Mouse (Mus musculus) liver, embryonic 14.5 days (tissue): ENCODE measurements at regions not wholly inside any gene's neighbourhood (a gene's known extent, or its start where the extent isn't known, plus 50 kb on each side); places are given as distances from the start of the nearest gene placed in this dataset.

Experiments used
- ATAC-seq: fragments of 200-750 bp; cut with Nextera tagmentation; 2 replicates; pipeline ENCODE4 v1.8.0; 2017; ENCODE audit warnings: moderate number of reproducible peaks, mild to moderate bottlenecking, moderate library complexity; ENCODE audit not compliant: insufficient read depth
- DNase-seq, 3 experiments: peaks; one replicate each; pipeline ENCODE4 v3.0.0-alpha.2; 2012 to 2013; ENCODE audit warnings: low read depth in 3 of 3, low spot score in 3 of 3
- H3K27ac ChIP-seq: fragments of 300-500 bp; sonication (generic); 2 replicates; pipeline ENCODE4 v1.5.1; 2014; ENCODE audit warnings: moderate library complexity, mild to moderate bottlenecking, control low read depth, inconsistent platforms
- H3K27me3 ChIP-seq: fragments of 300-500 bp; sonication (generic); 2 replicates; pipeline ENCODE4 v1.6.1; 2014; ENCODE audit warnings: mild to moderate bottlenecking, low read length, moderate library complexity; ENCODE audit not compliant: control insufficient read depth, insufficient read depth
- H3K36me3 ChIP-seq: fragments of 300-500 bp; sonication (generic); replicated peaks from 2 replicates; pipeline ENCODE4 v1.6.1; 2014; ENCODE audit warnings: low read depth; ENCODE audit not compliant: control insufficient read depth, insufficient read depth
- H3K4me1 ChIP-seq, 2 experiments: fragments of 200-500 bp in 1 of 2; fragments of 300-500 bp in 1 of 2; sonication (generic) in 1 of 2; replicated peaks; 2 replicates each; pipeline ENCODE4 v1.6.1; 2012 to 2014; ENCODE audit warnings: antibody characterized with exemption in 1 of 2, inconsistent platforms in 1 of 2, low read length in 1 of 2; ENCODE audit not compliant: control insufficient read depth in 2 of 2, insufficient read depth in 2 of 2
- H3K4me2 ChIP-seq: fragments of 300-500 bp; sonication (generic); 2 replicates; pipeline ENCODE4 v1.6.1; 2014; ENCODE audit warnings: low read depth, mild to moderate bottlenecking, control low read depth, moderate library complexity
- H3K4me3 ChIP-seq, 2 experiments: fragments of 200-500 bp in 1 of 2; fragments of 300-500 bp in 1 of 2; sonication (generic) in 1 of 2; 2 replicates each; pipeline ENCODE4 v1.5.1; 2012 to 2014; ENCODE audit warnings: low read depth in 2 of 2, low read length in 2 of 2, mild to moderate bottlenecking in 2 of 2, control low read depth in 1 of 2, inconsistent platforms in 1 of 2, moderate library complexity in 1 of 2; ENCODE audit not compliant: insufficient read depth in 1 of 2
- H3K9ac ChIP-seq: fragments of 300-500 bp; sonication (generic); replicated peaks from 2 replicates; pipeline ENCODE4 v1.6.1; 2014; ENCODE audit warnings: mild to moderate bottlenecking, control low read depth, moderate library complexity
- H3K9me3 ChIP-seq: fragments of 300-500 bp; sonication (generic); 2 replicates; pipeline ENCODE4 v1.6.1; 2016; ENCODE audit warnings: low read length, mixed read lengths; ENCODE audit not compliant: control insufficient read depth
- CTCF ChIP-seq: IDR thresholded peaks from 2 replicates; pipeline ENCODE4 v1.5.1; 2016; ENCODE audit warnings: antibody characterized with exemption, low read depth, control low read depth
- EP300 ChIP-seq: IDR thresholded peaks from 2 replicates; pipeline ENCODE4 v1.6.1; 2016; ENCODE audit warnings: antibody characterized with exemption, low read depth
- WGBS: fragments of 180-500 bp; shearing (Covaris S2); extraction: QIAGEN DNeasy Blood & Tissue Kit; methylation state at CpG from one replicate; pipeline ENCODE4 v1.1.7; 2014; ENCODE audit not compliant: insufficient replicate concordance; 5-methylcytosine and 5-hydroxymethylcytosine counted together

DNA sequence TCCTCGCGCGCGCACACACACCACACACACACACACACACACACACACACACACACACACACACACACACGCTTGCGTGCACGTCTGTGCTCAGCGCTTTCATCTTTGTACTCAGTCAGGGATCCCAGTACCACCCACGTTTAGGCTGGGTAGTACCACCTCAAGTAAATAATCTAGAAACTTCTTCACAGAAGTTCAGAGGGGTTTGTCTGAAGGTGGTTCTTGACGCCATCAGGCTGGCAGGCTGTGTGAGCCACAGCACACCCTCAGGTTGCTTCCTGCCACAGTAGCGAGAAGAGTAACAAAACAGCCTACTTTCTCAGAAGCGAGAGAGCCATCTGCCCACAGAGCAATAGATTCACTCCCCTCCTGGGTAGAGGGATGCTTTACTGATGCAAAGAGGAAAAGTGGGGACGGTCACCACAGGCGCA is 120.7 kb downstream of the Rpl14 start:
- Histone ChIP-seq H3K9me3 (no peaks in the 10 kb centered on the region), H3K4me1 (peaks cover 0 to 11% of the 10 kb centered on the region in 2 experiments; a peak in 2 of 4 replicates), H3K4me2 (peak overlapping the region; percentile 43), H3K27ac (no peak overlapping the region), H3K9ac (no peak overlapping the region), H3K4me3 (no peak overlapping the region), H3K27me3 (no peaks in the 10 kb centered on the region), H3K36me3 (no peaks in the 10 kb centered on the region)
- TF ChIP-seq CTCF (no peak), EP300 (no peak)
- DNase-seq (no peak), ATAC-seq (no peak)
- 33% methylated on average over 14 of the region's 14 CpGs for WGBS

GRCm38 (mm10) chr9:120694457-120694856 is 123.2 kb downstream of the Rpl14 start:
- ATAC-seq (no peak), DNase-seq (no peak)
- 50% methylated on average over 5 of the region's 5 CpGs for WGBS

GRCm38 (mm10) chr9:120695966-120696365 is 124.7 kb downstream of the Rpl14 start:
- Histone ChIP-seq H3K27me3 (no peaks in the 10 kb centered on the region), H3K4me2 (no peak overlapping the region), H3K4me3 (no peak overlapping the region), H3K9ac (no peak overlapping the region), H3K36me3 (no peaks in the 10 kb centered on the region), H3K9me3 (no peaks in the 10 kb centered on the region), H3K27ac (no peak overlapping the region), H3K4me1 (peaks cover 0 to 9% of the 10 kb centered on the region in 2 experiments; a peak in 2 of 4 replicates)
- ATAC-seq (no peak), DNase-seq (no peak)
- TF ChIP-seq CTCF (no peak), EP300 (no peak)
- 45% methylated on average over 10 of the region's 10 CpGs for WGBS

More at GRCm38 (mm10) chr9:120694457-120694856, 123.2 kb downstream of the Rpl14 start:
- Histone ChIP-seq H3K27ac (no peak overlapping the region), H3K4me3 (no peak overlapping the region), H3K36me3 (no peaks in the 10 kb centered on the region), H3K4me2 (no peak overlapping the region), H3K9ac (no peak overlapping the region), H3K27me3 (no peaks in the 10 kb centered on the region), H3K9me3 (no peaks in the 10 kb centered on the region), H3K4me1 (peaks cover 0 to 11% of the 10 kb centered on the region in 2 experiments; a peak in 2 of 4 replicates)
- TF ChIP-seq EP300: no peak
- TF ChIP-seq CTCF: no peak

DNA sequence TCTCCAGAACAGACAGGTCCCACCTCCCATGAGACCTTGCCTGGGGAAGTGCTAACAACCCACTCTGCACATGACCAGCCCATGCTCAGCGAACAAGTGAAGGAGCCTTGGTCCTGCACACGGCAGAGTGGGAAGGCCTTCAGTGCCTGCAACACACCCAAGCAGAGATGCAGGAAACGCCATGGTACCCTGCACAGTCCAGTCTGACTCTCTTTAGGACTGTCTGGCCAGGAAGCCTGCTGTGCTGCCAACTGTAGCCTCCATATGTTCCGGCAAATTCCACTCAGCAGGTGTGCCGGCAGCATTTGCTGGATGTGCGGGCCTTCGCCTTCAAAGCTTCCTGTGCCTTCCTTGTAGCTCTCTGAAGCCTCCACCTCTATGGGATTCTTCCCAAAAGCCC is 126.5 kb downstream of the Rpl14 start:
- Histone ChIP-seq H3K4me3 (no peak overlapping the region), H3K9ac (no peak overlapping the region), H3K4me1 (no peaks in the 10 kb centered on the region), H3K27ac (no peak overlapping the region), H3K9me3 (no peaks in the 10 kb centered on the region), H3K36me3 (no peaks in the 10 kb centered on the region), H3K27me3 (no peaks in the 10 kb centered on the region), H3K4me2 (no peak overlapping the region)
- DNase-seq: no peak
- no peak for ATAC-seq
- TF ChIP-seq EP300 (no peak), CTCF (no peak)
- WGBS: 68% methylated on average over 7 of the region's 7 CpGs

DNA sequence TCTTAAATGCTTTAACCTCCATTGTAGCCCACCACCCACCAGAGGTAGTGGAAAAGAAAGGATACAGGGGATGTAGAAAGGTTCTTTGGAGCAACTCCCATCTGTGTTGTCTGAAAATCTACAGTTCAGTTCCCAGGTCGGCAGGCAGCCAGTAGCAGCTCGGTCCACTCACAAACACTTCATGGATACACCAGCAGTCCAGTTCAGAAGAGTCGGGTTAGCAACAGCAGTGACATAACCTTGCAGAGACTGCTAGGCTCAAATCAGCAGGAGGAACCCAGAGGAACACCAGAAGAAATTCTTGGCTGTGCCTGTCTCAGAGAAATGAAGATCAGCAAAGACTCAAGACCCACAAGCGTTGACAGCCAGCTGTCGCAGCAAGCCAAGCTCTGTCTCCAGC is 128.5 kb downstream of the Rpl14 start:
- ATAC-seq: no peak
- no peaks in the 10 kb centered on the region for H3K4me1 ChIP-seq
- H3K4me3 ChIP-seq: no peak overlapping the region
- H3K27me3 ChIP-seq: no peaks in the 10 kb centered on the region
- no peaks in the 10 kb centered on the region for H3K36me3 ChIP-seq
- no peaks in the 10 kb centered on the region for H3K9me3 ChIP-seq
- H3K27ac ChIP-seq: no peak overlapping the region
- no peak overlapping the region for H3K4me2 ChIP-seq
- no peak for TF ChIP-seq EP300
- no peak for TF ChIP-seq CTCF
- DNase-seq: no peak
- no peak overlapping the region for H3K9ac ChIP-seq
- whole genome bisulfite sequencing: 64% methylated on average over 5 of the region's 5 CpGs
